Mouse (Mus musculus): ENCODE data around the gene Armc3. TPM values are rescaled to one million over a fixed set of nuclear protein-coding genes. Genes with fewer than 3 reads are reported as not detected.

The Armc3 gene
- polyA plus RNA-seq, 1 experiment from 2014 or later, result 0.34 TPM

DNA sequence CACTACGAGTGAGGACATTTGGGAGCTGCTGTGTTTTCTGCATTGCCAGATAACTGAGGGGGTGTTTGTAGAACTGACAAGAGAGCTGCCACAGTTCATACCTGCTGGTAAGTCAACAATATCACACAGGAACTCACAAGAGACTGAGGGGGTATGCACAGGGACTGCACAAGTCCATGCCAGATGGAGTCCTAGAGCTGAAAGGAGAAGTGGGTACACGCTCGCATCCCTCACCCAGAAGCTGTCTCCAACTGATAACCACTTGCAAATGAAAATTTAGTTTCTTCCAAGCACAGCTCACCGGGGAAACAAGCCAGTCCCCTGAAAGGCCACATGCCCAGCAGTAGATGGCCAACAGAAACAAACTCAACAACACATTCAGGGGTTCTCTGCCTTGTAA lies 119.4 kb downstream of the Armc3 start:
- DNase-seq (ENCODE audit: low spot score) (no peak), ATAC-seq (replicated peaks; ENCODE audit: low FRiP score, low read depth) (no peak)
- no peak for TF ChIP-seq CTCF (IDR thresholded peaks at IDR 0.05; ENCODE audit: low read depth)
- Histone ChIP-seq H3K4me3 (replicated peaks; ENCODE audit: low read depth, low read length) (no peak overlapping the region), H3K9me3 (replicated peaks; ENCODE audit: low read length) (no peaks in the 10 kb centered on the region), H3K4me1 (replicated peaks; ENCODE audit: insufficient read depth, low read length) (no peaks in the 10 kb centered on the region), H3K4me2 (ENCODE audit: low read length) (no peak overlapping the region), H3K27me3 (ENCODE audit: insufficient read depth, low read length) (no peaks in the 10 kb centered on the region), H3K36me3 (ENCODE audit: insufficient read depth, low read length) (no peaks in the 10 kb centered on the region), H3K9ac (ENCODE audit: low read depth, low read length) (no peak overlapping the region), H3K27ac (no peak overlapping the region)
- 90% methylated on average over 4 of the region's 4 CpGs for WGBS

- DNase-seq (ENCODE audit: low spot score) (no peak), ATAC-seq (replicated peaks; ENCODE audit: low FRiP score, low read depth) (no peak)
- 76% methylated on average over 3 of the region's 3 CpGs for WGBS
- no peak overlapping the region for H3K4me3 ChIP-seq (replicated peaks; ENCODE audit: low read depth, low read length)
- no peak overlapping the region for H3K4me2 ChIP-seq (ENCODE audit: low read length)
- no peaks in the 10 kb centered on the region for H3K27me3 ChIP-seq (ENCODE audit: insufficient read depth, low read length)
- no peak overlapping the region for H3K9ac ChIP-seq (ENCODE audit: low read depth, low read length)
- no peak overlapping the region for H3K27ac ChIP-seq
- H3K9me3 ChIP-seq (replicated peaks; ENCODE audit: low read length), result no peaks in the 10 kb centered on the region
- TF ChIP-seq CTCF (IDR thresholded peaks at IDR 0.05; ENCODE audit: low read depth), result no peak
- H3K4me1 ChIP-seq (replicated peaks; ENCODE audit: insufficient read depth, low read length), result no peaks in the 10 kb centered on the region
- H3K36me3 ChIP-seq (ENCODE audit: insufficient read depth, low read length), result no peaks in the 10 kb centered on the region
These were observed 120.2 kb downstream of the Armc3 start for GRCm38 (mm10) chr2:19319284-19319683.

DNA sequence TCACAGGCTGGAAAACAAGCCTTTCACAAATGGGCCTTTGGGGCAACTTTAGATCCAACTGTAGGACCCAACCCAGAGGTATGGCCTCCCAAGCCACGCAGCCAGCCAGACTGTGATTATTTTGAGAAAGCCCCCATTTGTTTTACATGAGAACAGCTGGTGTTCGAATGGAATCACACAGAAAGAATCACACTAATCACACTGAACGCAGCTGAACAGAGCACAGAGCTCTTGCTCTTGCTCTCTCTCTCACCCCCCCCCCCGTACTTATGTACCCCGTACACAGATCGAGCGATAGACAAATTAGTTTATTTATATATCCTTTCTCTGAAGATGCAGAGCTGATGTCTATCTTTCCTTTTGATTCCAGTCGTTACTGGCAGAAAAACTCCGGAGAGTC lies 123.3 kb downstream of the Armc3 start:
- Histone ChIP-seq H3K36me3 (ENCODE audit: insufficient read depth, low read length) (no peaks in the 10 kb centered on the region), H3K4me1 (replicated peaks; ENCODE audit: insufficient read depth, low read length) (no peaks in the 10 kb centered on the region), H3K9ac (ENCODE audit: low read depth, low read length) (no peak overlapping the region), H3K27me3 (ENCODE audit: insufficient read depth, low read length) (no peaks in the 10 kb centered on the region), H3K27ac (no peak overlapping the region), H3K4me2 (ENCODE audit: low read length) (no peak overlapping the region), H3K4me3 (replicated peaks; ENCODE audit: low read depth, low read length) (no peak overlapping the region), H3K9me3 (replicated peaks; ENCODE audit: low read length) (no peaks in the 10 kb centered on the region)
- DNase-seq (ENCODE audit: low spot score), result no peak
- TF ChIP-seq CTCF (IDR thresholded peaks at IDR 0.05; ENCODE audit: low read depth), result no peak
- 75% methylated on average over 9 of the region's 9 CpGs for WGBS
- ATAC-seq (replicated peaks; ENCODE audit: low FRiP score, low read depth), result no peak

DNA sequence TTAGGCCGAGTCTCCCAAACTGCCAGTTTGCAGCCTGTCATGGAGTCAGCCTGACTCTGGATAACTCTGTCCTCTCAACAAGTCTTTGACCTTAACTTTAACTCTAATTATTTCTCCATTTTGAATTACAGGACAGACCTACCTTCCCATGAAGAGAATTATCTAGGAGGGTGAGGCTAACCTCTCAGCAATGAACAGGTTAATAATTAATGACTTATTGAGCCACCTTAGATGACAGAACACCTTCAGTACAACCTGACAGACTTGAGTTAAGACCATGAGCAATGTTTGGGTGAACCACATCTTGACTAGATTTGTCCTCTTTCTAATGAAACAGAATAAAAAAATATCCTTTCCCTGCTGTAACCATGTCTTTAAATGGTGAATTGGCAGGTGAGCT lies 127.3 kb downstream of the Armc3 start:
- no peaks in the 10 kb centered on the region for H3K27me3 ChIP-seq (ENCODE audit: insufficient read depth, low read length)
- no peak overlapping the region for H3K27ac ChIP-seq
- no peak overlapping the region for H3K4me3 ChIP-seq (replicated peaks; ENCODE audit: low read depth, low read length)
- H3K9ac ChIP-seq (ENCODE audit: low read depth, low read length), result no peak overlapping the region
- no peaks in the 10 kb centered on the region for H3K4me1 ChIP-seq (replicated peaks; ENCODE audit: insufficient read depth, low read length)
- no peaks in the 10 kb centered on the region for H3K36me3 ChIP-seq (ENCODE audit: insufficient read depth, low read length)
- no peaks in the 10 kb centered on the region for H3K9me3 ChIP-seq (replicated peaks; ENCODE audit: low read length)
- DNase-seq (ENCODE audit: low spot score) (no peak), ATAC-seq (replicated peaks; ENCODE audit: low FRiP score, low read depth) (no peak)
- no peak for TF ChIP-seq CTCF (IDR thresholded peaks at IDR 0.05; ENCODE audit: low read depth)
- WGBS, result 71% methylated on average over 1 of the region's 1 CpGs
- no peak overlapping the region for H3K4me2 ChIP-seq (ENCODE audit: low read length)

- H3K4me1 ChIP-seq (replicated peaks; ENCODE audit: insufficient read depth, low read length), result no peaks in the 10 kb centered on the region
- H3K4me2 ChIP-seq (ENCODE audit: low read length), result no peak overlapping the region
- no peak for TF ChIP-seq CTCF (IDR thresholded peaks at IDR 0.05; ENCODE audit: low read depth)
- H3K4me3 ChIP-seq (replicated peaks; ENCODE audit: low read depth, low read length), result no peak overlapping the region
- no peak overlapping the region for H3K27ac ChIP-seq
- WGBS, result 80% methylated on average over 4 of the region's 4 CpGs
- H3K9me3 ChIP-seq (replicated peaks; ENCODE audit: low read length), result no peaks in the 10 kb centered on the region
- ATAC-seq (replicated peaks; ENCODE audit: low FRiP score, low read depth) (no peak), DNase-seq (ENCODE audit: low spot score) (no peak)
- no peak overlapping the region for H3K9ac ChIP-seq (ENCODE audit: low read depth, low read length)
- no peaks in the 10 kb centered on the region for H3K27me3 ChIP-seq (ENCODE audit: insufficient read depth, low read length)
- H3K36me3 ChIP-seq (ENCODE audit: insufficient read depth, low read length), result no peaks in the 10 kb centered on the region
These were observed 128.7 kb downstream of the Armc3 start for GRCm38 (mm10) chr2:19327811-19328210.

- no peak for TF ChIP-seq CTCF (IDR thresholded peaks at IDR 0.05; ENCODE audit: low read depth)
- 36% methylated on average over 10 of the region's 10 CpGs for WGBS
- Histone ChIP-seq H3K9me3 (replicated peaks; ENCODE audit: low read length) (no peaks in the 10 kb centered on the region), H3K27me3 (ENCODE audit: insufficient read depth, low read length) (no peaks in the 10 kb centered on the region), H3K27ac (no peak overlapping the region), H3K4me3 (replicated peaks; ENCODE audit: low read depth, low read length) (0 out of 2 replicates have a peak overlapping the region, but pooled peaks have one; percentile 6), H3K4me2 (ENCODE audit: low read length) (peak overlapping the region; percentile 47), H3K36me3 (ENCODE audit: insufficient read depth, low read length) (no peaks in the 10 kb centered on the region), H3K9ac (ENCODE audit: low read depth, low read length) (no peak overlapping the region), H3K4me1 (replicated peaks; ENCODE audit: insufficient read depth, low read length) (no peaks in the 10 kb centered on the region)
- ATAC-seq (replicated peaks; ENCODE audit: low FRiP score, low read depth) (peak; percentile 19; the same call in 1 of the 2 replicates), DNase-seq (ENCODE audit: low spot score) (peak; percentile 5)
These were observed 145.0 kb downstream of the Armc3 start for GRCm38 (mm10) chr2:19343901-19344635.
